Mouse (Mus musculus) MEL (cell line): Measurements from ENCODE around the gene Nrtn.

Experiments
- CHD1 ChIP-seq: IDR thresholded peaks from 2 replicates; pipeline ENCODE4 v1.6.1; 2012; ENCODE audit warnings: low read depth, mild to moderate bottlenecking, inconsistent platforms, low read length, improper control_type of control experiment
- CTCF ChIP-seq, 3 experiments: IDR thresholded peaks in 2 of 3; conservative IDR thresholded peaks in 1 of 3; 2 replicates each; pipeline ENCODE4 v1.5.1; 2011 to 2012; ENCODE audit warnings: low read length in 3 of 3, low read depth in 2 of 3, mild to moderate bottlenecking in 2 of 3, improper control_type of control experiment in 1 of 3, inconsistent platforms in 1 of 3, mixed read lengths in 1 of 3, moderate library complexity in 1 of 3; ENCODE audit not compliant: control insufficient read depth in 1 of 3, insufficient read depth in 1 of 3, poor library complexity in 1 of 3, severe bottlenecking in 1 of 3
- EP300 ChIP-seq, 2 experiments: IDR thresholded peaks; 2 replicates each; pipeline ENCODE4 v1.6.1; 2011; ENCODE audit warnings: improper control_type of control experiment in 2 of 2, low read length in 2 of 2, low read depth in 1 of 2, mild to moderate bottlenecking in 1 of 2
- GATA1 ChIP-seq: IDR thresholded peaks from 2 replicates; pipeline ENCODE4 v1.6.1; 2011; ENCODE audit warnings: low read depth, low read length, improper control_type of control experiment
- HCFC1 ChIP-seq: IDR thresholded peaks from 2 replicates; pipeline ENCODE4 v1.6.1; 2012; ENCODE audit warnings: low read depth, mild to moderate bottlenecking, inconsistent platforms, low read length, improper control_type of control experiment, moderate library complexity
- POLR2A ChIP-seq, 2 experiments: IDR thresholded peaks; 2 replicates each; pipeline ENCODE4 v1.6.1; 2011 to 2012; ENCODE audit warnings: low read length in 2 of 2, mild to moderate bottlenecking in 2 of 2, control low read depth in 1 of 2, improper control_type of control experiment in 1 of 2, low read depth in 1 of 2, moderate library complexity in 1 of 2; ENCODE audit not compliant: control insufficient read depth in 1 of 2, insufficient read depth in 1 of 2, poor library complexity in 1 of 2
- RAD21 ChIP-seq: IDR thresholded peaks from 2 replicates; pipeline ENCODE4 v1.6.1; 2011; ENCODE audit warnings: mild to moderate bottlenecking, low read depth, low read length, improper control_type of control experiment
- TCF12 ChIP-seq: IDR thresholded peaks from 2 replicates; pipeline ENCODE4 v1.6.1; 2014; ENCODE audit warnings: low read depth, mild to moderate bottlenecking, inconsistent platforms, low read length, improper control_type of control experiment, moderate library complexity

DNA sequence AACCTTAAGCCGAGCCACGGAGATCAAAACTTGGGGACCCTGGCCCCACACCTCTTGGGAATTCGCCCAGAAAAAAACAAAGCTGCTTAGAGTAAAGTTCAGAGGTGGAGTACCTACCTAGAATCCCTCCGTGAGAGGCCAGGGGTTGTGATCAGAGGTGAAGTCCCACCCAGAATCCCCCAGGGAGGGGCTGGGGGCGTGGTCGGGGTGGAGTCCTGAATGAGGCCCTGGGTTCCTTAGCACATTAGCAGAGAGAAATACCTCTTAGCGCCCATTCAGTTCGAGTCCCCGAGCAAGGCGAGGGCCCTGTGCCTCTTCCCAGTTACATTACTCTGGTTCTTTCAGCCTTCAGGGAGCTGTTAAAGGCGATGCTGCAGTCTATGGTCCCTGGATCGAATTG, 29.7 kb downstream of the Nrtn start:
- TF ChIP-seq CTCF (IDR thresholded peaks at IDR 0.05 in 2 of 3, conservative IDR thresholded peaks at IDR 0.05 in 1 of 3; ENCODE audit: control insufficient read depth in 1 of 3, insufficient read depth in 1 of 3, low read depth in 2 of 3, low read length in 3 of 3, poor library complexity in 1 of 3, severe bottlenecking in 1 of 3), result no peak
- no peak for TF ChIP-seq TCF12
- no peak for TF ChIP-seq EP300 (IDR thresholded peaks at IDR 0.05; ENCODE audit: low read depth in 1 of 2, low read length in 2 of 2)
- no peak for TF ChIP-seq RAD21
- no peak for TF ChIP-seq POLR2A (IDR thresholded peaks at IDR 0.05; ENCODE audit: control insufficient read depth in 1 of 2, insufficient read depth in 1 of 2, low read depth in 1 of 2, low read length in 2 of 2, poor library complexity in 1 of 2)
- TF ChIP-seq HCFC1, result no peak
- TF ChIP-seq GATA1, result no peak
- TF ChIP-seq CHD1, result no peak
